Mouse (Mus musculus): ENCODE results near the gene Keap1. TPM values are rescaled to one million over a fixed set of nuclear protein-coding genes. Genes with fewer than 3 reads are reported as not detected.
"Not testable (repeated sequence)": the region's sequence is repeated elsewhere in the genome, so short reads cannot be mapped to it uniquely, and the experiment has no call there.

The Keap1 gene
- total RNA-seq, 2 experiments from 2014 or later = 44.9 to 51.2 TPM

GRCm38 (mm10) chr9:21235341-21235740 lies 3.8 kb downstream of the Keap1 start:
- no peak for DNase-seq (ENCODE audit: low spot score in 2 of 2)

DNA sequence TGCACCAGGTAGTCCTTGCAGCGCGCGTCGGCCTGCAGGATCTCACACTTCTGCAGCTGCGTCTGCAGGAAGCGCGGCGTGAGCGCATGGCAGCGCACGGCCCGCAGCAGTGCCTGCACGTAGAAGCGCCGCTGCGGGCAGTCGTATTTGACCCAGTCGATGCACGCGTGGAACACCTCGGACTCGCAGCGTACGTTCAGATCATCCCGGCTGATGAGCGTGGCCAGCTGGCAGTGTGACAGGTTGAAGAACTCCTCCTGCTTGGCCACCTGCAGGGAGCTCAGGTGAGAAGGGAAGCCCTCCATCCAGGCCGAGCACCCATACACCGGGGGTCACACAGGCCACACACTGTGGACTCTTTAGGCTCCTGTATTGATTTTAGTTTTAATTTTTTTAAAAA lies 5.4 kb downstream of the Keap1 start:
- no peak for DNase-seq (ENCODE audit: low spot score in 2 of 2)

GRCm38 (mm10) chr9:21233366-21233765 lies 5.8 kb downstream of the Keap1 start:
- DNase-seq (ENCODE audit: low spot score in 2 of 2) = no peak

GRCm38 (mm10) chr9:21232867-21233266 lies 6.3 kb downstream of the Keap1 start:
- no peak for DNase-seq (ENCODE audit: low spot score in 2 of 2)

GRCm38 (mm10) chr9:21231551-21231950 lies 7.6 kb downstream of the Keap1 start:
- DNase-seq (ENCODE audit: low spot score in 2 of 2) = no peak

DNA sequence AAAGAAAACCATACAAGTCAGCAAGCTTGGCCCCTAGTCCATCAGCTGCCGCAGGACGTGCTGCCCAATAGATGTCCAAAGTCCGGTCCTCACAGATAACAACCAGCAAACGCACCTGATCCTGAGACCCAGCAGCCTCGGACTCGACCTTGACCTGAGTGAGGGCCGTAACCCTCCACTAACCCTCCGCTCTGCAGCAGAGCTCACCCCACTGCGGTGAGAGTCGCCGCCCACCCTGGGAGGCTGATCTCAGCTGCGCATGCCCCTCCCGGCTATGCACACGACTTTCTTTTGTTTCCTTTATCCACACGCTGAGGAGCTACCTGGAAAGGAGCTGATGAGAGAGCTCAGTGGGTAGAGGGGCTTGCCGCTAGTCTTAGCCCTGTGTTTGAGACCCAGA lies 11.8 kb downstream of the Keap1 start:
- no peak for DNase-seq (ENCODE audit: low spot score in 2 of 2)

DNA sequence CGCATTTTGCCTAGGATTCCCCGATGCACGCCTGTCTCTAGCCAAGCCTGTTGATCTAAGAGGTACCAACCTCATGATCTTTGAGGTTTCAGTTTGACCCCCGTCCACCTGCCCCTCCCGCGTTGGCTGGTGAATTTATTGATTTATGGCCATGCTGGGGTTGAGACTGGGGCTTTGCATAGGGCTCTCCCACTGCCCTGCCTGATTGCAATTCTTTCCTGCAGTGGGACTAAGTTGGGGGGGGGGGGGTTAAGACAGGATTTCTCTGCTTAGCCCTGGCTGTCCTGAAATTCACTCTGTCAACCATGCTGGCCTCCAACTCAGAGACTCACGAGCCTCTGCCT lies 13.8 kb downstream of the Keap1 start:
- no peak for DNase-seq (ENCODE audit: low spot score in 2 of 2)

DNA sequence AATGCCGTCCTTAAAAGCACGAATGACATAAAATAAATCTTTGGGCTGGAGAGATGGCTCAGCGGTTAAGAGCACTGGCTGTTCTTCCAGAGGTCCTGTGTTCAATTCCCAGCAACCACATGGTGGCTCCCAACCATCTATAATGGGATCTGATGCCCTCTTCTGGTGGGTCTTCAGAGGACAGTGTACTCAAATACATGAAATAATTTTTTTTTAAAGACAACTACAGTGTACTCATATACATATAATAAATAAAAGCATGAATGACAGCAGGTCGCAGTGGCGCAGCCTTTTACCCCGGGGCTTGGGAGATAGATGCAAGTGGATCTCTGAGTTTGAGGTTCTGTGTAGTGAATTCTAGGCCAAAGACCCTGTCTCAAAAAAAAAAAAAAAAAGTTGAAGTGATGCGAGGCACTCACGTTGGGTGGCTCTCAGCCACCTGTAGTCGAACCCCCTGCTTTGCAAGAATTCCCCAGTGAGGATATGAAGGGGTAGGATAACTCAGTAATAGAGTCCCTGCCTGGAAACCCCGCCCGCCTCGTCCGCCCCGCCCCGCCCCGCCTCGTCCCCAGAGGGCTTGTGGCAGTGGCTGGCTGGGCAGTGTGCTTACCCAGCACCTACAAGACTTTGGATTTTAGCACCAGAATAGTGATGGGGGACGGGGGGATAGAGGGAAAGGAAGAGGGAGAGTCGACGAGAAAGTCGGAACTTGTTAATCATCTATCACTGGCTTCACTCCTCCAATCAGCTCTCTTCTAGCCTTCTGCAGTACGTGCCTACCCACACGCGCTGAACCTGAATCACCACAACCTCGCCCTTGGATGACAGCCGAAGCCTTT lies 14.4 kb downstream of the Keap1 start:
- DNase-seq (ENCODE audit: low spot score in 2 of 2) = peak in 1 of 2 experiments; percentile 61

DNA sequence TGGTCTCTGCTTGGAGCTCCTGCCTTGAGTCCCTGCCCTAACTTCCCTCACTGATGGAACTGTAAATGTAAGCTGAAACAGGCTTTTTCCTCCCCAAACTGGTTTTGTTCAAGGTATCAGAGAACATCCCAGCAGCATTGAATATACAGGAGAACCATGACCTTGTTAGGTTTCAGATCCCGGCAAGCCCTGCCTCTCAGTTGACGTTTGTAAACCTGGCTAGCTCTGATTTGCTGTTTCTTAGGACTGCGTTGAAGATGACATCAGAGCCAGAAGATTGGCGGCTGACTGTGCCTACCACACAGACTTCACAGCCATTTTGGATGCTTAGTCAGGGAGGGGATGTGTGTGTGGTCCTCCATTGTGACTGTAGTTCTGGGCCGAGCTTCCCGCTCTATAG lies 15.3 kb downstream of the Keap1 start:
- no peak for DNase-seq (ENCODE audit: low spot score in 2 of 2)

GRCm38 (mm10) chr9:21223490-21223889 lies 15.7 kb downstream of the Keap1 start:
- DNase-seq (ENCODE audit: low spot score in 2 of 2) = not testable (repeated sequence)

GRCm38 (mm10) chr9:21221383-21221929 lies 17.7 kb downstream of the Keap1 start:
- no peak for DNase-seq (ENCODE audit: low spot score in 2 of 2)

- peak; percentile 94 to 95 for DNase-seq (ENCODE audit: low spot score in 2 of 2)
Observed at GRCm38 (mm10) chr9:21220490-21221382, 18.4 kb downstream of the Keap1 start.

- DNase-seq (ENCODE audit: low spot score in 2 of 2) = no peak
Observed at GRCm38 (mm10) chr9:21219820-21220219, 19.3 kb downstream of the Keap1 start.

DNA sequence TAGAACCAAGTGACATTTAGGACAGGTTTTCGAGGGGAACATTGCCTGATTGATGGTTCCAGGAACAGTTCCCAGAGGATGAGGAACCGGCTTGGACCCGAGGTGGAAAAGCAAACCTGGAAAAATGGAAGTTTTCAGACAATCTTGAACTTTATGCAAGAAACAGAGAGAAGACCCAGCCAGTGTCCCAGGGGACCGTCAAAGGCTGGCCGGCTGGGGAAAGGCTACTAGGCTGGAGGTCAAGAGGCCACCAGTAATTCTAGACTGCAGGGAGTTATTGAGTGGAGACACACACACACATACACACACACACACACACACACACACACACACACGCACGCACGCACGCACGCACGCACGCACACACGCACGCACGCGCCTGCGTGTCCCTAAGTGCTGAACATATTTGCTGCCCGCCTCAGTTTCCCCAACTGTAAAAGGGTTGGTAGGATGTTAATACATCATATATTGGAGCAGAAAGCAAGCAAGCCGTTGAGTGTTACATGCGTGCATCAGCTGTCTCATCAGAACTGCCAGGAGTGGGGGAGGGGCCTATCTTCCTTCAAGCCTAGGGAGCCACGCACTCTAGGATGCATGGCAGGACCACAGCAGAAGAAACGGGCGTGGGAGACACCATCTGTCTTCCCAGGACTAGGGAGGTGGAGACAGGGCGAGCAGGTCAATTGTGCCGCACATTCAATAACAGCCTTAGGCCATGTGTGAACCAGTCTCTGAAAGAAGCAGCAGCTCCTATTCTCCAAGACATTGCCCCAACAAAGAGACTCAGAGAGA lies 22.9 kb downstream of the Keap1 start:
- DNase-seq (ENCODE audit: low spot score in 2 of 2) = no peak

DNA sequence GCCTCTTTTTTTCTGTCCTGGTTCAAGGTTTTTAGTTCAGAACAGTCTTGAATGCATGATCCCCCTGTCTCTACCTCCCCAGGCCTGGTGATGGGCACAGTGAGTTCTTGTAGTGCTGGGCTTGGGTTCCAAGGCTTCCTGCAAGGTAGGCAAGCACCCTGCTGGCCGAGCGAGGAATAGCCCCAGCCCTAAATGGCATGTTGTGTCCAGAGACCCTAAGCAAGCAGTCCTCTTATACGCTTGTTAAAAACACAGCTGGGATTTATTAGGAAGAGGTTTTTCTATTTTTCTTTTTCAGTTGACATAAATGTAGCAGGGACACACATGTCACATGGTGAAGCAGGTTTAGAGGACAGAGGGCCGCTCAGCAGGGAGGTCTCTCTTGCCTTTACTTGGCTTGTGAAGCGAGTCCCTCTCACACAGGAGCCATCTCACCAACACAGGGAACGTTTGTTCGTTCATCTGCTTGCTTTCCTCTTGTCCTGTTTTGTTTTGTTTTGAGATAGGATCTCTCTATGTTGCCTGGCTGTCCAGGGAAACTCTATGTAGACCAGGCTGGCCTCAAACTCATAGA lies 25.5 kb downstream of the Keap1 start:
- DNase-seq (ENCODE audit: low spot score in 2 of 2) = no peak

DNA sequence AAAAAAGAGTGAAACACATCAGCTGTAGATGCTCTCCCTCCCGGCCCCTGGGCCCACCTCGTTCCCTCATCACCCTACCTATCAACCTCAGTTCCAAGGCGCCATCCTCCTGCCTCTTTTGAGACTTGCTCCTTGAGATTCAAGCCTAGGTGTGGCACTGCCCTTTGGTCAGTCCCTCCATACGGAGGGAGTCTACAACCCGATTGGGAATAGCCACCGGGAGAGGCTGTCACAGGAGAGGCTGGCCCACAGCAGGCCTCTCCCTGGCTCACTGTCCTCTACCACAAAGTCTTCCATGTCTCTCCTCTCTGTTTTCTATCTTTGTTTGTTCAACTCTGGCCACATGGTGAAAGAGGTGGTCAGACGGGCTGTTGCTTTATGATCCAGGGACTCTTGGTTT lies 27.5 kb downstream of the Keap1 start:
- DNase-seq (ENCODE audit: low spot score in 2 of 2) = no peak

DNA sequence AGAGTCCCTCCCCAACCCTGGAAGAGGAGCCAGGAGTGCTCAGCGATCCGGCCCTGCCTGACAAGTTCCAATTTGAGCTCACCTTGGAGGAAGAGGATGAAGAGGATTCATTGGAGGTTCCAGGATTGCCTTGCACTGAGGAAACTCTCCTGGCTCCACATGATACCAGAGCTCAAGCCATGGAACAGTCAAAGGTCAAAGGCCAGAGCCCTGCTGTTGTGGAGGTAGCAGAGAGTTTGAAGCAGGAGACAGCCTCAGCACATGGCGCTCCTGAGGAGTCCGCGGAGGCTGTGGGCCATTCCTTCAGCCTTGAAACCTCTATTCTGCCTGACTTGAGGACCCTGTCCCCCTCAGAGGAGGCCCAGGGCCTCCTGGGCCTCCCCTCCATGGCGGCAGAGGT lies 28.3 kb downstream of the Keap1 start:
- no peak for DNase-seq (ENCODE audit: low spot score in 2 of 2)

DNA sequence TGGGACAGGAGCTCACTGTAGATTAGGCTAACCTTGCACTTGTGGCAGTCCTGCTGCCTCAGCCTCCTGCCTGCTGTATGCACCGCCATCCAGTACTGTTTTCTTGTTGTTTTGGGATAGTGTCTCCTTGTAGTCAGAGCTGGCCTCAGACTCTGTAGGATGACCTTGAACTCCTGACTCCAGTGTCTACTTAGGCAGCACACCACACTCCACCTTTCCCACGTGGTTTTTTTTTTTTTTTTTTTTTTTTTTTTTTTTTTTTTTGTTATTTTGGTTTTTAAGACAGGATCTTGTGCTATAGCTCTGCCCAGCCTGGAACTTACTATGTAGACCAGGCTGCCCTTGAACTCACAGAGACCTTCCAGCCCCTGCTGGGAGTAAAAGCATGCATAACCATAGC lies 30.5 kb downstream of the Keap1 start:
- DNase-seq (ENCODE audit: low spot score in 2 of 2) = no peak

GRCm38 (mm10) chr9:21206848-21207247 lies 32.3 kb downstream of the Keap1 start:
- no peak for DNase-seq (ENCODE audit: low spot score in 2 of 2)

- no peak for DNase-seq (ENCODE audit: low spot score in 2 of 2)
Observed at GRCm38 (mm10) chr9:21204528-21205272, 34.5 kb downstream of the Keap1 start.
